Mouse (Mus musculus) cerebellum, adult 18-20 months (tissue): Measurements from ENCODE around the gene AC161166.1.

ENCODE experiments used
- DNase-seq, 2 experiments: peaks; one replicate each; pipeline ENCODE4 v3.0.0; 2021

Gene AC161166.1

GRCm38 (mm10) chr7:24483291-24483690 is 29.0 kb downstream of the AC161166.1 start:
- peak in 1 of 2 experiments; percentile 32 for DNase-seq

- no peak for DNase-seq
Measured at GRCm38 (mm10) chr7:24482208-24483020, 29.8 kb downstream of the AC161166.1 start.

- DNase-seq, result peak; percentile 90 to 98
Measured at GRCm38 (mm10) chr7:24481474-24482207, 30.6 kb downstream of the AC161166.1 start, which contains the start of gene Cadm4. TSS of gene Cadm4 (plus strand) at chr7:24482023.

GRCm38 (mm10) chr7:24480986-24481473 is 31.2 kb downstream of the AC161166.1 start:
- no peak for DNase-seq

- peak in 1 of 2 experiments; percentile 24 for DNase-seq
Measured at GRCm38 (mm10) chr7:24480121-24480941, 31.9 kb downstream of the AC161166.1 start.

GRCm38 (mm10) chr7:24479685-24480084 is 32.6 kb downstream of the AC161166.1 start:
- no peak for DNase-seq

GRCm38 (mm10) chr7:24478911-24479310 is 33.3 kb downstream of the AC161166.1 start:
- no peak for DNase-seq

GRCm38 (mm10) chr7:24476856-24477255 is 35.4 kb downstream of the AC161166.1 start:
- DNase-seq, result no peak

- DNase-seq, result no peak
Measured at GRCm38 (mm10) chr7:24476338-24476737, 35.9 kb downstream of the AC161166.1 start.

GRCm38 (mm10) chr7:24474811-24475506 is 37.3 kb downstream of the AC161166.1 start:
- DNase-seq, result peak in 1 of 2 experiments; percentile 54

- DNase-seq, result peak; percentile 81 to 82
Measured at GRCm38 (mm10) chr7:24473913-24474529, 38.2 kb downstream of the AC161166.1 start.

GRCm38 (mm10) chr7:24472937-24473336 is 39.3 kb downstream of the AC161166.1 start:
- peak in 1 of 2 experiments; percentile 42 for DNase-seq

- no peak for DNase-seq
Measured at GRCm38 (mm10) chr7:24472442-24472841, 39.8 kb downstream of the AC161166.1 start.

GRCm38 (mm10) chr7:24470356-24470755 is 41.9 kb downstream of the AC161166.1 start:
- DNase-seq, result peak; percentile 62 to 72

- DNase-seq, result no peak
Measured at GRCm38 (mm10) chr7:24469126-24469525, 43.1 kb downstream of the AC161166.1 start.

- DNase-seq, result no peak
Measured at GRCm38 (mm10) chr7:24467886-24468285, 44.4 kb downstream of the AC161166.1 start.

- DNase-seq, result no peak
Measured at GRCm38 (mm10) chr7:24466835-24467234, 45.4 kb downstream of the AC161166.1 start.

GRCm38 (mm10) chr7:24462388-24463319 is 49.6 kb downstream of the AC161166.1 start, which contains the start of gene Plaur:
TSS of gene Plaur (plus strand) at chr7:24462484.
- DNase-seq, result no peak

GRCm38 (mm10) chr7:24461376-24462051 is 50.7 kb downstream of the AC161166.1 start:
- DNase-seq, result no peak
